Mouse (Mus musculus): ENCODE results near the gene Cd276. TPM values are rescaled to one million over a fixed set of nuclear protein-coding genes. Genes with fewer than 3 reads are reported as not detected.

Gene Cd276
- polyA plus RNA-seq, 1 experiment from 2014 or later = 57.5 TPM

DNA sequence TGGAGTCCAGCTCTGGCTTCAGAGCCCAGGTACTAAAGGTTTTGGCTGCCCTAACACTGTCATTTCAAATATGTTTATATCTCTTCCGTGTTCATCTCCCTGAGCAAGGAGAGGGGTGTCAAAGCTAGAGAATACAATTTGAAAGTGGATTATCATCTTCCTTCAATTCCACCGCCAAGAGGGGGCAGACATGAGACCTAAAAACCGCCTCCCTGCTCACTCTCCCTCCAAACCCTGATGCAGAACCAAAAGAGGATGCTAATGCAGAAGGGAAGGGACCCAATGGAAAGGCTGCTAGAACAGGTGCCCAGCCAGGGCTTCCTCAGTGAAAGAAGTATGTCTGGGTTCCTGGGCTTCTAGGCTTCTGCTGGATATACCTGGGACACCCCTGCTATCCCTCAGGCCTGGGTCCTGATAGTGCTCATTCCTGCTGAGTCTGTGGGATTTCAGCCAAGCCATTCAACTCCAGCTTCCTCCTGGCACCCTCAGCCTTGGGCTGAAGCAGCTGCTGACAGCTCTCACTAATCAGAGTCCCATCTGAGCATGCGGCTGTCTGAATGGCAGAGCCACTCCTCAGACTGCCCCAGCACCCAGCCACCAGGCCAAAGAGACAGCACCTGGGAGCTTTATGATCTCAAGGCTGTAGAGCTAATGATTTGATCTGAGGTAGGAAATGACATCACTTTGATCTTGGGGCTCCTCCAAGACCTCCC is 58.6 kb downstream of the Cd276 start:
- Histone ChIP-seq H3K9ac (no peak overlapping the region), H3K9me3 (no peaks in the 10 kb centered on the region), H3K36me3 (no peaks in the 10 kb centered on the region), H3K27me3 (no peaks in the 10 kb centered on the region), H3K27ac (no peak overlapping the region), H3K4me1 (peaks cover 5% of the 10 kb centered on the region; the same call in 1 of the 2 replicates), H3K4me2 (no peak overlapping the region), H3K4me3 (no peak overlapping the region)
- WGBS = 35% methylated on average over 4 of the region's 4 CpGs
- no peak for ATAC-seq (ENCODE audit: insufficient number of reproducible peaks, low FRiP score, low TSS enrichment, low read depth)

DNA sequence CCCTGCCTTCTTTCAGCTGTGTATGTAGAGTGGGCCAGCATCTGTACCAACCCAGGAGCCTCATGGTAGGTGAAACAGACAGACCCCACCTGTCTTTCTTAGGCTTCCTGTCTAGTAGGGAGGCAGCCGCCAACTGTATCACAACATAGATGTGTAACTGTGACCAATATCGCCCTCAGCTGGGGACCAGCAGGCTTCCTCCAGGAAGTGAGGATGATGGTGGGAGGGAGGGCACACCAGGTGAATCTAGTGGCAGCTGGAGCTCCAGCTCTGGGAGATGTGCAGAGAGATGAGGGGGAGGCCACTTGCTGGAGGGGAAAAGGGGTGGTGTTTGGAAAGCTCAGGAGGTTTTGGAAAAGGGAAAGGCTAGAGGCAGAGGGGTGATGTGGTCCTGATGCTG is 60.2 kb downstream of the Cd276 start:
- ATAC-seq (ENCODE audit: insufficient number of reproducible peaks, low FRiP score, low TSS enrichment, low read depth) = no peak
- 68% methylated on average over 2 of the region's 2 CpGs for WGBS
- H3K27ac ChIP-seq = no peak overlapping the region

DNA sequence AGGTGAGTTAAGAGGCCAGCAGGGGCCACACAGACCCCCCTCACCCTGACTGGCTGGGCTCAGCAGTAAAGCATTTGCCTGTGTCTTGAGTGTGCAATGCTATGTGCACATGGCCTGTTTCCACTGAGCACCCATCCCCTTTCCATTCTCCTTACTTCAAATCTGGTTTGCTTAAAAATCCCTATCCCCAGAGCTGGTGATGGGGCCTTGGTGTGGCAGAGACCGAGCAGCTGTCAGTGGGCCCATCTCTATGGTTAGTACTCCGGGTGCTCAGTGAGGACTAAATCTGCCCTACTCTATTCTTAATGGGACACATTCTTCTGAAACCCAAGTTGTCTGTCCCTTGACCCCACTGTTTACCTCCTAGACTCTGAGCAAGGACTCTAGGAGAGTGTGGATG is 64.8 kb downstream of the Cd276 start:
- Histone ChIP-seq H3K4me3 (peak overlapping the region; percentile 73; the same call in 1 of the 2 replicates), H3K9me3 (no peaks in the 10 kb centered on the region), H3K27me3 (peaks cover 11% of the 10 kb centered on the region), H3K9ac (no peak overlapping the region), H3K27ac (no peak overlapping the region), H3K4me1 (peaks cover 37% of the 10 kb centered on the region), H3K4me2 (peak overlapping the region; percentile 93), H3K36me3 (no peaks in the 10 kb centered on the region)
- no peak for ATAC-seq (ENCODE audit: insufficient number of reproducible peaks, low FRiP score, low TSS enrichment, low read depth)
- 73% methylated on average over 2 of the region's 2 CpGs for WGBS

More for the DNA sequence above, 60.2 kb downstream of the Cd276 start:
- Histone ChIP-seq H3K36me3 (no peaks in the 10 kb centered on the region), H3K4me3 (no peak overlapping the region), H3K4me2 (no peak overlapping the region), H3K9me3 (no peaks in the 10 kb centered on the region), H3K27me3 (peaks cover under 1% of the 10 kb centered on the region; the same call in 1 of the 2 replicates), H3K4me1 (peaks cover 20% of the 10 kb centered on the region), H3K9ac (no peak overlapping the region)

DNA sequence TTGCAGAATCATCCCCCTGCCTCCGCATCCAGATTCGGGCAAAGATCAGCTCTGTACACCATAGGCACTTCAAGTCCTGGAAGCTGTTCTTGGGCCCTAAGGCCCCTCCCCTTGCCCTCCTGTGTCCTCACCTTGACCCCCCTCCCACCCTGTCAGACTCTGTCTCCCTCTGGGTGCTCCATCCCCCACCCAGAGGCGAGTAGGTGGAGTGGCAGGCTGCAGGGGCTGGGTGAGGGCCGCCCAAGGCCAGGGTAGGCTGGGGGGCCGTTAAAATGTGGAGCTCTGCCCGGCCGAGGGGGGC is 65.4 kb downstream of the Cd276 start:
- no peak for ATAC-seq (ENCODE audit: insufficient number of reproducible peaks, low FRiP score, low TSS enrichment, low read depth)
- Histone ChIP-seq H3K27ac (no peak overlapping the region), H3K27me3 (peaks cover 11% of the 10 kb centered on the region), H3K9ac (peak overlapping the region; percentile 31; the same call in 1 of the 2 replicates), H3K4me2 (peak overlapping the region; percentile 93), H3K9me3 (no peaks in the 10 kb centered on the region), H3K4me1 (peaks cover 37% of the 10 kb centered on the region), H3K36me3 (no peaks in the 10 kb centered on the region), H3K4me3 (peak overlapping the region; percentile 73)
- 23% methylated on average over 7 of the region's 7 CpGs for WGBS

DNA sequence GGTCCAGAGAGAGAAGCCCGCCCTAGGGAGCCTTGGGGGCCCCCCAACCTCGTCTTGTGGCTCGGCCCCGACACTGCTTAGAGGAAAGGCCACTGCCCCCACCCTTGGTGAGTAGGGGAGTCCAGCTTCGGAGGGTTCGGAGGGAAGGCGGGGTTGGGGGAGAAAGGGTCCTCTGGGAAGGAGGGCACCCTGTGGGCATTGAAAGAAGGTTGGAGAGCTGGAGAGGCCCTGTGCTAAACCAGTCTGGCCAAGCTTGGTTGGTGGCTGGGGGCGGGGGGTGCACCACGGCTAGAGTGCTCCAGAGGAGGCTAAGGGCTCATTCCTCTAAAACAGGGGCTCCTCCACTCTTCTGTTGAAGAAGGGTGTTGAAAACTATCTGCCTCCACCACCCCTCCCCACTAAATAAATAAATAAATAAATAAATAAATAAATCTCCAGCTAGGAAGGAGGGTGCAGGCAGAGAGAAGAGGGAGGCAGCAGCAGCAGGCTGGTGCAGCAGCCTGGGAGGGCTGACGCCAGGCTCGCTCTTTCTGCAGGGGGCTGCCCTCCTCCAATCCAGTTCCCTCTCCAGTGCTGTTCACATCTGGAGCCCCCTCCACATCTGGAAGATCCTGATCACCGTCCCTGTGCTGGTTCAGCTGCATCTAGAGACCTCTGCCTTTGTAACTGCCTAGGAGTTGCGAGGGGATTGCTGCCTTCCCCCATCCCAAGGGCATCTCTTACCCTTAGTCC is 65.9 kb downstream of the Cd276 start:
- no peak; the same call in 1 of the 2 replicates for ATAC-seq (ENCODE audit: insufficient number of reproducible peaks, low FRiP score, low TSS enrichment, low read depth)
- WGBS = 4% methylated on average over 13 of the region's 13 CpGs
- H3K4me2 ChIP-seq = peak overlapping the region; percentile 93
- H3K4me3 ChIP-seq = peak overlapping the region; percentile 73
- H3K27ac ChIP-seq = peak overlapping the region; percentile 90
- H3K36me3 ChIP-seq = no peaks in the 10 kb centered on the region
- H3K27me3 ChIP-seq = peaks cover 11% of the 10 kb centered on the region
- peaks cover 37% of the 10 kb centered on the region for H3K4me1 ChIP-seq
- no peaks in the 10 kb centered on the region for H3K9me3 ChIP-seq
- peak overlapping the region; percentile 76 for H3K9ac ChIP-seq

DNA sequence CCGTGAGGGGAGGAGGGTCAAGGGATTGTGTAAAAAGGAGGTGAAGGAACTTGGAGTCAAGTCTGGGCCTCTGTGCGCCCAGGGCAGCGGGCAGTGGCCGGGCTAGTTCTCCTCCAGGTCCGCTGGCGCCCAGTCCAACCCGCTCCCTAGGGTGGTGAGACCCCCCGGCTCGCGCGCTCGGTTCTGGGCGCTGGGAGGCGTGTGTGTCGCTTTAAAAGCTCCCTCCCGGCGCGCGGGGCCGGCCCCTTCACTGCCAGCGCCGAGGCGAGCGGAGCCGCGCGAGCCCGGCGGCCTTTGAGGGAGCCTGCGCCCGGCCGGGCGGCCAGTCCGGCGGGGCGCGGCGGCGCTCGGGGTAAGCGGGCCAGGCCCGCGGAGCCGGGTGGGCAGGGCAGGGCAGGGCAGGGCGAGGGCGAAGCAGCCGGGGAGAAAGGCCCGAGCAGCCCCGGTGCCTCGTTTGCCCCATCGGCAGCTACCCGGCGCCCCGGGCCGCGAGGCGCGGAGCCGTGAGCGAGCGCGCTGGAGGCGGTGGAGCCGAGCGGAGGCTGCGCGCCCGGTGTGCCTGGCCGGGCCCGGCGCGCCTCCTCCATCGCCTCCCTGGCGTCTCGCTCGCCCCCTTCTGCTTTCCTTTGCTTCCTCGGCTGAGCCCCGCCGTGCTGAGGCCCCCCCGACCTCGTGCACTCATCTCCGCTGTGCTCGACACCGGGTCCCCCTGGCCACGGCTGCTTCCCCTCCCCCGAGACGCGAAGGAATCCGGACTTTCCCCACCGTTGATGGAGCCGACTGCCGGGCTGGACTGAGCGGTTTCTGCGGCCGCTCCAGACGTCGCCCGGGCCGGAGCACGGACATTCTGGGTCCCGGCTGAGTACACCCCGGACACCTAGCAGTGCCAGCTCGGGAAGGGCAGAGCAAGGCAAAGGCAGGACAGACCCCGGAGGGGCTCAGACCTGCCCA is 67.1 kb downstream of the Cd276 start, which contains the start of gene Insyn1:
Gene Insyn1 (plus strand): TSS at position 753 of the 951 bp plus-strand sequence.
- H3K4me2 ChIP-seq = peak within 1 kb of the TSS; percentile 93
- no peaks in the 10 kb centered on the region for H3K9me3 ChIP-seq
- peak within 1 kb of the TSS; percentile 73 for H3K4me3 ChIP-seq
- H3K9ac ChIP-seq = peak within 1 kb of the TSS; percentile 76
- ATAC-seq (ENCODE audit: insufficient number of reproducible peaks, low FRiP score, low TSS enrichment, low read depth) = peak; percentile 80
- peaks cover 37% of the 10 kb centered on the region for H3K4me1 ChIP-seq
- WGBS = under 1% methylated on average over 85 of the region's 104 CpGs
- H3K36me3 ChIP-seq = no peaks in the 10 kb centered on the region
- peaks cover 11% of the 10 kb centered on the region for H3K27me3 ChIP-seq
- H3K27ac ChIP-seq = peak within 1 kb of the TSS; percentile 90

DNA sequence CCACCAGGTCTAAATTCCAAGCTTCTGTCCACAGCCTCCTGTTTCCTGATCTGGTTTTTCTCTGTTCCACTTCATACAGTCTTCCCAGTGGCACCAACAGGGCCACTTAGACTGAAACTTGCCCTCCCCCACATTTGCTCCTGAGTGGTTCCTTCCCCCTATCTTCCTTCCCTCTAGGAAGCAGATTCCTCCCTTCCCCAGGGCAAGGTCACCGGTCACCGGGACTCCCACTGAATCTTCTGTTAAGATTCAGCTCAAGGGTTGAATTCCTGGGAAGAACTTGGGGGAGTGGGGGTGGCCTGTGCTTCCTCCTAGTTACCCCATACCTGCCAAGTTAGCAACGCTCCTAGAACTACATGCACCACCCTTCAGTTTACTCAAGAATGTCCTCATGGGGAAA is 68.2 kb downstream of the Cd276 start:
- no peak overlapping the region for H3K4me3 ChIP-seq
- 24% methylated on average over 3 of the region's 3 CpGs for WGBS
- H3K4me1 ChIP-seq = peaks cover 37% of the 10 kb centered on the region
- no peak overlapping the region for H3K9ac ChIP-seq
- no peaks in the 10 kb centered on the region for H3K36me3 ChIP-seq
- ATAC-seq (ENCODE audit: insufficient number of reproducible peaks, low FRiP score, low TSS enrichment, low read depth) = no peak
- peaks cover 11% of the 10 kb centered on the region for H3K27me3 ChIP-seq
- no peaks in the 10 kb centered on the region for H3K9me3 ChIP-seq
- H3K27ac ChIP-seq = no peak overlapping the region
- no peak overlapping the region for H3K4me2 ChIP-seq

Other genes with a start within 250 kb of the Cd276 start
- 92.6 and 110 TPM in 2 replicates for gene Loxl1, start 242.3 kb downstream of the Cd276 start, polyA plus RNA-seq (2015; fragmentation: Nextera tagmentation; extraction: Ambion mirVana)
- gene Tbc1d21, start 185.0 kb downstream of the Cd276 start, polyA plus RNA-seq (2015; fragmentation: Nextera tagmentation; extraction: Ambion mirVana) = not detected in 2 replicates
- gene Insyn1, start 66.8 kb downstream of the Cd276 start, polyA plus RNA-seq (2015; fragmentation: Nextera tagmentation; extraction: Ambion mirVana) = 2.9 and 3.2 TPM in 2 replicates
- 124 and 129 TPM in 2 replicates for gene Nptn, start 26.8 kb upstream of the Cd276 start, polyA plus RNA-seq (2015; fragmentation: Nextera tagmentation; extraction: Ambion mirVana)
- 1.0 and 2.2 TPM in 2 replicates for gene Rec114, start 188.5 kb upstream of the Cd276 start, polyA plus RNA-seq (2015; fragmentation: Nextera tagmentation; extraction: Ambion mirVana)